Mouse (Mus musculus): ENCODE measurements around the gene Kif1a. TPM values are rescaled to one million over a fixed set of nuclear protein-coding genes. Genes with fewer than 3 reads are reported as not detected.

The Kif1a gene
- polyA plus RNA-seq, 1 experiment from 2014 or later, result 490 TPM

GRCm38 (mm10) chr1:93013367-93013766 lies 88.4 kb downstream of the Kif1a start:
- no peak overlapping the region for H3K9ac ChIP-seq
- H3K36me3 ChIP-seq, result peaks cover 22% of the 10 kb centered on the region
- H3K9me3 ChIP-seq, result no peaks in the 10 kb centered on the region
- no peaks in the 10 kb centered on the region for H3K4me1 ChIP-seq (replicated peaks)
- no peak for ATAC-seq (ENCODE audit: low FRiP score, low read depth)
- no peak overlapping the region for H3K27ac ChIP-seq (replicated peaks)
- no peak overlapping the region for H3K4me2 ChIP-seq
- H3K27me3 ChIP-seq, result no peaks in the 10 kb centered on the region
- 80% methylated on average over 4 of the region's 4 CpGs for WGBS
- no peak overlapping the region for H3K4me3 ChIP-seq

DNA sequence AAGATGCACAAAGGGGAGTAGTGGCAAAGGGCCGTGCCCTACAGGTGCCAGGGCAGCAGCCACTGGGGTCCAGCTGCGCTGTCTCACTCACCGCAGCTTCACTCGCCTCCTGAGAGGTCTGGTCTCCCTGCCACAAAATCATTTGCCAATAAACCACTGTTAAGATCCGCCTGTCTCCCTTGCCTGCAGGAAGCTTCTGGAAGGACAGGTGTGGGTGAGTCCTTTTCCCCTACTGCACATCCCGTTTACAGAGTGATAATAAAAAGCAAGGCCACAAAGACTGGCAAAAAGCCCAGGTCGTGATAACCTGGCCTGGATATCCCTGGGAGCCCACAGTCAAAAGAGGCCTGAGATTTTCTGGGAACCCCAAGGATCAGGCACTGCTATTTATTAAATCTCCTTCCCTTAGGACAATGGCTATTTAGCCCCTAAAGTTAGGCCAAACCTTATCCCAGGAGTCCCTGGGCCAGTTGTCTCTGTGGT lies 89.6 kb downstream of the Kif1a start:
- no peak for ATAC-seq (ENCODE audit: low FRiP score, low read depth)
- Histone ChIP-seq H3K27me3 (no peaks in the 10 kb centered on the region), H3K4me1 (replicated peaks) (no peaks in the 10 kb centered on the region), H3K36me3 (peaks cover 10% of the 10 kb centered on the region; the same call in 1 of the 2 replicates), H3K9me3 (no peaks in the 10 kb centered on the region), H3K27ac (replicated peaks) (no peak overlapping the region), H3K4me3 (no peak overlapping the region), H3K4me2 (no peak overlapping the region), H3K9ac (no peak overlapping the region)
- 81% methylated on average over 7 of the region's 7 CpGs for WGBS

- no peak for ATAC-seq (ENCODE audit: low FRiP score, low read depth)
- Histone ChIP-seq H3K36me3 (no peaks in the 10 kb centered on the region), H3K27me3 (no peaks in the 10 kb centered on the region), H3K4me1 (replicated peaks) (no peaks in the 10 kb centered on the region), H3K9me3 (no peaks in the 10 kb centered on the region), H3K27ac (replicated peaks) (no peak overlapping the region), H3K4me3 (no peak overlapping the region), H3K9ac (no peak overlapping the region), H3K4me2 (no peak overlapping the region)
- WGBS, result 28% methylated on average over 3 of the region's 3 CpGs
Observed at GRCm38 (mm10) chr1:93010731-93011130, 91.0 kb downstream of the Kif1a start.

DNA sequence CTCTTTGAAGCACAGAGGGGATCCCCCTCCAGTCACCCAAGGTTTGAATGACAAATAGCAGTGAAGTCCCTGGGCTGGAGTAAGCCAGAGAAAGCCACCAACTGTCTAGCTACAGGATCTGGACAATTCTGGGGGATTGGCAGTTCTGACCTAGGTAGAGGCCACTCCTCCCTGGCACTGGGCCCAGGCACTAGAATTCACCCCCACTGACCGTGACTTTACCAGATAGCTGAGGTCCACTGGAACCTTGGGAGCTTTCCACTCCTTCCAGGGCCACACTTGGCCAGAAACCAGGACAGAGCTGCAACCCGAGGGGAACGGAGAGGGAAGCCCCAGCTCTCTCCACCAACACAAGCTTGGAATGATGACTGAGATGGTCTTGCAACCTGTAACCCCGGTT lies 92.6 kb downstream of the Kif1a start:
- ATAC-seq (ENCODE audit: low FRiP score, low read depth), result no peak
- no peak overlapping the region for H3K27ac ChIP-seq (replicated peaks)
- no peak overlapping the region for H3K4me2 ChIP-seq
- 68% methylated on average over 4 of the region's 4 CpGs for WGBS
- no peaks in the 10 kb centered on the region for H3K9me3 ChIP-seq
- H3K4me3 ChIP-seq, result no peak overlapping the region
- H3K36me3 ChIP-seq, result no peaks in the 10 kb centered on the region
- no peaks in the 10 kb centered on the region for H3K4me1 ChIP-seq (replicated peaks)
- H3K9ac ChIP-seq, result no peak overlapping the region
- H3K27me3 ChIP-seq, result no peaks in the 10 kb centered on the region

DNA sequence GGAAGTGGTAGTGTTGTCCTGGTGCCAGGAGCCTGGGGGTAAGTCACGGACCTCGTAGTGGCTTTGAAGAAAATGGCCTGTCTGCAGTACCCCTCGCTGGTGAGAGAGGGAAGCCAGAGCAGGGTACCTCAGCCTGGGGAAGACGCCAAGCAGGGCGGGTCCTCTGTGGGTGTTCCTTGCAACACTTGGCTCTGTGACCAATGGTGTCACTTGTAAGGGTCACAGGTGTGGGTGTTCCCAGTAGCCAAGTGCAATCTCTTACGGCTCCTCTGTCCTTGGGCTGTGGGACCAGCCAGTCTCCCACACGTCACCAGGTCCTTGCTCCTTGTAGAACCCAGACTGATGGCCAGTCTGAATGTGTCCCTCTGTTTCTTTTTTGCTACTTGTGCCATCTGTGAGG lies 95.7 kb downstream of the Kif1a start, which contains the start of gene Aqp12:
Gene Aqp12, plus strand, starts transcription at position 274 of the 400 bp plus-strand sequence.
- no peak for ATAC-seq (ENCODE audit: low FRiP score, low read depth)
- no peaks in the 10 kb centered on the region for H3K27me3 ChIP-seq
- H3K9ac ChIP-seq, result no peak within 1 kb of the TSS
- no peaks in the 10 kb centered on the region for H3K36me3 ChIP-seq
- H3K4me1 ChIP-seq (replicated peaks), result no peaks in the 10 kb centered on the region
- no peak within 1 kb of the TSS for H3K4me2 ChIP-seq
- no peak within 1 kb of the TSS for H3K4me3 ChIP-seq
- H3K9me3 ChIP-seq, result no peaks in the 10 kb centered on the region
- H3K27ac ChIP-seq (replicated peaks), result no peak within 1 kb of the TSS
- 76% methylated on average over 7 of the region's 7 CpGs for WGBS

DNA sequence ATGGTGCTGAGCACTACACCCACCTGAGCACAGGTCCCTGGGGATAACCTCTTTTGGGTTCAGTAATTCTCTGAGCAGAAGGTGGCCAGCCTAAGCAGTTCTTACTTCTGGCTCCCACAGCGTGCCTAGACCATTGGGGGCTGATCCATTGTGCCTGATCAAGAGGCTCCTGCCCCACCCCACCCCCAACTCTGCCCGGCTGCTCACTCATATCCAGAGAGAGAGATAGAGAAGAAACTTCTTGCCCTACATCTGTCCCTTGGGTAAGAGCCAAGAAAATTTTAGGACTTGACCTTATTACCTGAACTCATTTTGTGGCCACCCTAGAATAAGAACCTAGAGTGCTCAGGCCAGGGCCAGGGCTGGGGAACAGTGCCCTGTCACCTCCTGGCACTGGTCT lies 108.9 kb downstream of the Kif1a start:
- no peak overlapping the region for H3K4me2 ChIP-seq
- no peaks in the 10 kb centered on the region for H3K9me3 ChIP-seq
- no peaks in the 10 kb centered on the region for H3K27me3 ChIP-seq
- no peak for ATAC-seq (ENCODE audit: low FRiP score, low read depth)
- no peaks in the 10 kb centered on the region for H3K4me1 ChIP-seq (replicated peaks)
- 65% methylated on average over 2 of the region's 2 CpGs for WGBS
- no peak overlapping the region for H3K4me3 ChIP-seq
- no peak overlapping the region for H3K9ac ChIP-seq
- no peak overlapping the region for H3K27ac ChIP-seq (replicated peaks)
- no peaks in the 10 kb centered on the region for H3K36me3 ChIP-seq

DNA sequence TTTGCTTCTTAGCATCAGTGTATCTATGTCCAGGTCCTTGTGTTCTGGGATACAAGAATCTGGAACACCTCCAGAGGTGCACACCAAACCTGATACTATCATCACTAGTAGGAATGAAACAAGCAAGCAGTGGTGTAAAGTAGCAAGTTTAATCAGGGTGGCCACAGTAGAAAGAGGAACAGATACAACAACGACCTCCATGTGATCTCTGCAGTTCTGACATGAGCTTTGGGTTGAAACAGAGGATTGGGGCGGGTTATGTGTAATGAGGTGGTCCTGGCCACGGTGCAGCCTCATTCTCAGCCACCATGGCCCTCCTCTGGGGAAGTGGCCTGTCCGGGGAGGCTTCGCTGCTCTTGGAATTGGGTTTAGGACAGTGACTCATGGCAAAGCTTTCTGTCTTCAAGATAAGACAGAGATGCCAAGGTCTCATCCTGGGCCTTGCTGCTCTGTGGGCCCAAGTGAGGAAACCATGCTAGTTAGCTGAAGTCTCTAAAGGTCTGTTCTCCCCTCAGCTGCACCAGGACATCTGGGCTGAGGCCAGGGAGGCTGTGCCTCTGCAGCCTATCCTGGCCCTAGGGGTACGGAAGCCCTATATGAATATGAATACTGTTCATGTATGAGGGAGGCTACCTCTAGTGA lies 109.4 kb downstream of the Kif1a start:
- ATAC-seq (ENCODE audit: low FRiP score, low read depth), result no peak
- H3K27me3 ChIP-seq, result no peaks in the 10 kb centered on the region
- no peak overlapping the region for H3K9ac ChIP-seq
- no peak overlapping the region for H3K27ac ChIP-seq (replicated peaks)
- no peaks in the 10 kb centered on the region for H3K9me3 ChIP-seq
- no peak overlapping the region for H3K4me3 ChIP-seq
- WGBS, result 86% methylated on average over 6 of the region's 6 CpGs
- H3K4me2 ChIP-seq, result no peak overlapping the region
- no peaks in the 10 kb centered on the region for H3K4me1 ChIP-seq (replicated peaks)
- no peaks in the 10 kb centered on the region for H3K36me3 ChIP-seq

GRCm38 (mm10) chr1:92989891-92990290 lies 111.9 kb downstream of the Kif1a start:
- Histone ChIP-seq H3K27ac (replicated peaks) (no peak overlapping the region), H3K4me3 (no peak overlapping the region), H3K9ac (no peak overlapping the region), H3K4me1 (replicated peaks) (no peaks in the 10 kb centered on the region), H3K27me3 (no peaks in the 10 kb centered on the region), H3K4me2 (no peak overlapping the region), H3K36me3 (no peaks in the 10 kb centered on the region), H3K9me3 (no peaks in the 10 kb centered on the region)
- 74% methylated on average over 4 of the region's 4 CpGs for WGBS
- no peak for ATAC-seq (ENCODE audit: low FRiP score, low read depth)

GRCm38 (mm10) chr1:92988894-92989293 lies 112.9 kb downstream of the Kif1a start:
- H3K4me2 ChIP-seq, result no peak overlapping the region
- H3K9me3 ChIP-seq, result no peaks in the 10 kb centered on the region
- WGBS, result 83% methylated on average over 4 of the region's 4 CpGs
- H3K27me3 ChIP-seq, result no peaks in the 10 kb centered on the region
- H3K4me3 ChIP-seq, result no peak overlapping the region
- no peak overlapping the region for H3K27ac ChIP-seq (replicated peaks)
- no peaks in the 10 kb centered on the region for H3K36me3 ChIP-seq
- H3K9ac ChIP-seq, result no peak overlapping the region
- H3K4me1 ChIP-seq (replicated peaks), result no peaks in the 10 kb centered on the region
- ATAC-seq (ENCODE audit: low FRiP score, low read depth), result no peak

- no peaks in the 10 kb centered on the region for H3K9me3 ChIP-seq
- no peak for ATAC-seq (ENCODE audit: low FRiP score, low read depth)
Observed at GRCm38 (mm10) chr1:92984999-92985398, 116.8 kb downstream of the Kif1a start.

DNA sequence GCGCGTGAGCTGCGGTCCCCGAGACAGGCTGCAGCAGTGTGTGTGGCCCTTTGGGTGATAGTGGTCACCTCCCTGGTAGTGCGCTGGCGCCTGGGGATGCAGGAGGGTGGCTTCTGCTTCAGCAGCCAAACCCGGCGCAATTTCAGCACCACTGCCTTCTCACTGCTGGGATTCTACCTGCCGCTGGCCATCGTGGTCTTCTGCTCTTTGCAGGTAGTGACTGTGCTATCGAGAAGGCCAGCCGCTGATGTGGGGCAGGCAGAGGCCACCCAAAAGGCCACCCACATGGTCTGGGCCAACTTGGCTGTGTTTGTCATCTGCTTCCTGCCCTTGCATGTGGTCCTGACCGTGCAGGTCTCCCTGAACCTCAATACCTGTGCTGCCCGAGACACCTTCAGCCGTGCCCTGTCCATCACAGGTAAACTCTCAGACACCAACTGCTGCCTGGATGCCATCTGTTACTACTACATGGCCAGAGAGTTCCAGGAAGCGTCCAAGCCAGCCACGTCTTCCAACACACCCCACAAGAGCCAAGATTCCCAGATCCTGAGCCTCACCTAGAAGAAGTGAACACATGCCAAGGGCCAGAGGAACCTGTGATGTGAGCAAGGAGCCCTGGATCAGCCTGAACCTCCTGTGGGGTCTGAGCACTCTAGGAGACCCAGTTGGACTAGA lies 118.7 kb downstream of the Kif1a start:
- 95% methylated on average over 17 of the region's 17 CpGs for WGBS
- no peak overlapping the region for H3K4me3 ChIP-seq
- H3K27me3 ChIP-seq, result no peaks in the 10 kb centered on the region
- H3K27ac ChIP-seq (replicated peaks), result no peak overlapping the region
- H3K4me2 ChIP-seq, result no peak overlapping the region
- H3K36me3 ChIP-seq, result no peaks in the 10 kb centered on the region
- H3K9ac ChIP-seq, result no peak overlapping the region
- no peaks in the 10 kb centered on the region for H3K9me3 ChIP-seq
- no peak for ATAC-seq (ENCODE audit: low FRiP score, low read depth)
- no peaks in the 10 kb centered on the region for H3K4me1 ChIP-seq (replicated peaks)

More at GRCm38 (mm10) chr1:92984999-92985398, 116.8 kb downstream of the Kif1a start:
- no peak overlapping the region for H3K9ac ChIP-seq
- H3K36me3 ChIP-seq, result no peaks in the 10 kb centered on the region
- no peaks in the 10 kb centered on the region for H3K27me3 ChIP-seq
- 90% methylated on average over 5 of the region's 5 CpGs for WGBS
- no peak overlapping the region for H3K4me3 ChIP-seq
- no peaks in the 10 kb centered on the region for H3K4me1 ChIP-seq (replicated peaks)
- H3K27ac ChIP-seq (replicated peaks), result no peak overlapping the region
- H3K4me2 ChIP-seq, result no peak overlapping the region

DNA sequence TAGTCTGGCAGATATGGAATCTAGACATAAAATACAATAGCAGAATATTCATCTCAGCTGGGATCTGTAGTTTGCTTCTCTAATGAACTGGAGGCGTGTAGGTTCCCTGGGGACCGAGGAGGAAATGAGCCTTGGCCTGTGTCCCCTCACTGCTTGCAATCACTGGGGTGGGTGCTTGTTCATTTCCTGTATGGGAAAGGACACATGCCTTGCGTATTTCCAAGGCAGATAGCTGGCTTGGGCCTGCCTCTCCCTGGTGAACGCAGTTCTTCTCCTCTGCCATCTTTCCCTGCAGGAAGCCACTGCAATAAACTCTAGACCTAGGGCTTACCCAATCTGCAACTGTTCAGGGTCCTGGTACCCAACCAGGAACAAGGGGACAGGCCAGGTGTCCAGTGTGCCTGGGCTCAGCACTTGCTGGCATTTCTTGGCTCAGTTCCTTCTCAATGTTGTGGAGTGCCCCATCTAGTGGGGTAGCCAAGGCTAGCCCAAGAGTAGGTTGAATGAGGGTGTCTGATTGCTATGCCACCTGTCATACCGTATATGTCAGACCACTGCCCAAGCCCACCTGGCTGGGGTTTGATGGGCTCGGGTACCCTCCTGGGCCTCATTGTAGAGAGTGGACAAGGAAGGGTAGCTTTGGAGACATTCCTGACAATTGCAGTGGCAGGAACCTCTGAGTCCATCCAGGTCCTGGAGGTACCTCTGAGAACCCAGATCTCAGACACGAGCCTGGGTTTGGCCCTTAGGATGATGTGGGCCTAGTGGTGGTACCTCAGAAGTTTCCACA lies 120.5 kb downstream of the Kif1a start:
- no peaks in the 10 kb centered on the region for H3K27me3 ChIP-seq
- H3K9me3 ChIP-seq, result no peaks in the 10 kb centered on the region
- no peak overlapping the region for H3K9ac ChIP-seq
- no peak for ATAC-seq (ENCODE audit: low FRiP score, low read depth)
- H3K4me2 ChIP-seq, result no peak overlapping the region
- no peak overlapping the region for H3K27ac ChIP-seq (replicated peaks)
- 85% methylated on average over 7 of the region's 7 CpGs for WGBS
- H3K36me3 ChIP-seq, result no peaks in the 10 kb centered on the region
- no peaks in the 10 kb centered on the region for H3K4me1 ChIP-seq (replicated peaks)
- no peak overlapping the region for H3K4me3 ChIP-seq

All from hindbrain, embryonic 15.5 days (tissue).